Mouse (Mus musculus): ENCODE measurements around the gene Cyb5r3.
"Not testable (repeated sequence)": the region's sequence is repeated elsewhere in the genome, so short reads cannot be mapped to it uniquely, and the experiment has no call there.

Gene Cyb5r3

DNA sequence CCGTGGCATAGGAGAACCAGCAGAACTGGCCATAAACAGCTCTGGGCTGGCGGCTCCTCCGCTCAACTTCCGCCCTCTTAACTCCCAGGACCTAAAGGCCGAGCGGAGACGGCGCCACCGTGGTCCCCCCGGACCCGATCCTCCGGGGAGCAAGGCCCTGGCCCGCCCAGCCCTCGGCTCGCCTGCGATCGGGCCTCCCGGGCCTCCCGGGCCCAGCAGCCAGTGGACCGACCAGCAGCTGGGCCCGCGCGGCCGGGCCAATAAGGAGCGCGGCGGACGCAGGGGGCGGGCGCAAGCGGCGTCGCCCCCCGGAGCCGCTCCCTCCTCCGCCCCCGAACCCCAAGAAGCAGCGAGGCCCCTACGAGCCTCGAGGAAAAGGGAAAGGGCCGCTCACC, 23.6 kb downstream of the Cyb5r3 start:
- peak; percentile 87 for DNase-seq

DNA sequence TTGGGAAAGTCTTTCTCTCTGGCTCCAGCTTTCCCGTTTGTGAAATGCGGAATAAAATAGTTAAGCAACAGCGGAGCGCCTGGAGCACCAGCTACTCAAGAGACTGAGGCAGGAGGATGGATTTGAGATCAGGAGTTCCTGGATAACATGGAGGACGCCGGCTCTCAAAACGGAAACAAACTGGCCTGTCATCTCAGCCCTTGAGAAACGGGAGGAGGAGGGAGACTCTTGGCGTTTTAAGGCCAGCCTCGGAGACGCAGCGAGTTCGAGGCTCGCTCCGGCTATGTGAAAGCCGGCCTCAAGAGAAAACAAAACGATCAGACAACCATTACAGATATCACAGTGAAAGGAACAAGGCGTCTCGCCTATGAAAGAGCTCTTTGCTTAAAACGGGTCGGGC, 24.0 kb downstream of the Cyb5r3 start:
- DNase-seq: peak; percentile 33

DNA sequence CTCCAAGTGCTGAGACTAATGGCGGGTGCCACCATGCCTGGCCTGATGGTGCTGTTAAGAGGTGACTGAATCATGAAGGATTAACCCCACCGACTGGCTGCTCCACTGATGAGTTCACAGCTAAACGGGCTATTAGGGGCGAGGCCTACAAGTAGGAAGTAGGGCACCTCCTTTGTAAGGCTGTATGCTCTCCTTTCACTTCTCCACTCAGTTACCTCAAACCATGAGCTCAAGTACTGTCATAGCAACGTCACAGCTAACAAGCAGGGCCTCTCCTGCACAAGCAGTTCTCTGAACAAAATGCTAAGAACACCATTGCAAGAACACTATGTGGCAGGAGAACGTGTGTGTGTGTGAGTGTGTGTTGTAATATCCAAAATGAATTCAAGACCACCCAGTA, 26.9 kb downstream of the Cyb5r3 start:
- DNase-seq: no peak

DNA sequence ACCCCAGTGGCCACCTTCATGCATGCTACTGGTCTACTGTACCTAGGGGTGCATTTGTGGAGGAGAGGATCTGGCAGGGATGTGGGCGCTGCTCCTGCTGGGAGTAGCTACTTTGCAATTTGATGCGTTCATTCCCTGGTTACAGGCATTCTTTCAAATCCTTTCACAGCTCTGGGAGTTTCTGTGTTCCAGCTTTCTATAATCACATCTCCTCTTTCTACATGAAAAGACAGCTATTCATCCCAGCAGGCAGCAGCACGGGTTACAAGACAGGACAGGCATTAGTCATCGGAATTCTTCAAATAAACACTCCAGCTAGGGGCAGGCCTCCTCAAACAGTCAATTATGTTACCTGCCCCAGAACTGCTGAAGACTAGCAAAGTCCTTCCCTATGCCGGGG, 29.5 kb downstream of the Cyb5r3 start:
- DNase-seq: no peak

DNA sequence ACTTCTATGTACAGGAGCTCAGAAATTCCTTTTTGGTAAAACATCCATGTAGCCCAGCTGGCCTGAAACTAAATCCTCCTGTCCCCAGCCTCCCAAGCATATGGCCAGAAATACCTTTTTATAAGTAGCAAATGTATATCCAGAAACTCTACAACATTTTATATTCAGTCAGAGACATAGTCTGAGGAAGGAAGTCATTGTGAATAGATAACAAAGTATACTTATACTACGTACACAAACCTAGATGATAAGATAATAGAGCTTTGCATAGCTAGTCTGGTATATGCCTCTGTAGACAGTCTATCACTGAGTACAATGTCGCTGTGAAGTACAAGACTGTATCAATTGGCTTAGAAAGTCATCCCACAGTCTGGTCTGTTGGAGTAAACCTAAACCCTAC, 36.7 kb downstream of the Cyb5r3 start:
- DNase-seq: no peak

DNA sequence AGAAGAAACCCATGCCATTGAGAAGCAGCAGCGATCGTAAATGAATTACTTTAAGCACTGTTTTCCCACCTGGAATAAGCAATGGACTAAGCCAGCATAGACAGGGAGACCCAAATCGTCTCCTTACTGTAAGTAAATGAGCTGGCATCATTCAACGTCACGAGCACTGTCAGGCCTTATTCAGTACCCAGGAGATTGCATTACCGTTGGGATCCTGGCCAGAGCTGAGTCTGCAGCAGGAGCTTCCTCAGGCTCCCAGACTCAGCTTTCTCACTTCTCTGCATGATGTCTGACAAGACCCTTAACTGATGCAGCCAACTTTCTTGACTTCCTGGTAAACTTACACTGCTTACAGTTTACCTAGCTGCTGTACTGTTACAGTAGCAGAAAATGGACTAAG, 37.7 kb downstream of the Cyb5r3 start:
- no peak for DNase-seq

DNA sequence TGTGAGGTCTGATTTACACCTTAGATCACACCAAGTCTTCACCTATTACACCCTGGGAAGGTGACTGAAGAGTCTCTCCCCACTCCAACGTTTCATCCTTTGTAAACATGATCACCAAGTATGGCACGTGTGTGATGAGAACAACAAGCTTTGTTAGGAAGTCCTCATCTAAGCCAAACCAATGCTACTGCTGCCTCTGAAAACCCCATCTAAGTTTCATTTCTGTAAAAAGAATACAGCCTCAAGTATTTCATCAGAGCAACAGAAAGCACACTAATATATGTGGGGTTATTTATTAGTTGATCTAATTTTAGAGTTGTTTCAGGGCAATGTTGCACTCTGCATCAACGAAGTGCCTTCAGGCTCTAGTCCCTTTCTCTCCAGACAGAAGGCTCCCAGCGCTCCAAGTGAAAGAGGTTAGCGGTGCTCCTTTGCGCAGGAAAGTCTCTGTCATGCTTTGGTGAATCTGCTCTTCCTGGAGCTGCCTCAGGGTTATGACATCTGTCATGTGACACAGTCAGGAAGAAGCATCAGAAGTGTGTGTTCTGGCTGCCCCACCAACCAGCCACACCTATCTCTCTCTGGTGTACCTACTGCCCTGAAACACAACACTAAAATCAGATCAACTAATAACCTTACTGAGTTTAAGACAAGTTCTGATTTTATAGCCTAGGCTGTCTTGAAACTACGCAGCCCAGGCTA, 42.7 kb downstream of the Cyb5r3 start:
- DNase-seq: no peak

DNA sequence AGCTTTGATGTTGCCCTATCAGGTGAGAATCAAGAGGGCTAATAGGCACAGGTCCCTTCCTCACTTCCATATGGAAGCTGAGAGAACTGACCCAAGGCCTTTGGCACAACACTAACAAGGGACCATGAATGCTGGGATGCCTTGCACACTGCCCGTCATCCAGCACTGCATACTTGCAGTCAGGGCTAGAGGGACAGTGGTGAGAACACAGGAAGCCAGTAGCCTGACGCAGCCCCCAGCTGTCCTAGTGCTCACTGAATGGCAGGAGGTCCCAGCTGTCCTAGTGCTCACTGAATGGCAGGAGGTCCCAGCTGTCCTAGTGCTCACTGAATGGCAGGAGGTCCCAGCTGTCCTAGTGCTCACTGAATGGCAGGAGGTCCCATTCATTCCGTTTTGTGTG, 45.4 kb downstream of the Cyb5r3 start:
- DNase-seq: not testable (repeated sequence)

DNA sequence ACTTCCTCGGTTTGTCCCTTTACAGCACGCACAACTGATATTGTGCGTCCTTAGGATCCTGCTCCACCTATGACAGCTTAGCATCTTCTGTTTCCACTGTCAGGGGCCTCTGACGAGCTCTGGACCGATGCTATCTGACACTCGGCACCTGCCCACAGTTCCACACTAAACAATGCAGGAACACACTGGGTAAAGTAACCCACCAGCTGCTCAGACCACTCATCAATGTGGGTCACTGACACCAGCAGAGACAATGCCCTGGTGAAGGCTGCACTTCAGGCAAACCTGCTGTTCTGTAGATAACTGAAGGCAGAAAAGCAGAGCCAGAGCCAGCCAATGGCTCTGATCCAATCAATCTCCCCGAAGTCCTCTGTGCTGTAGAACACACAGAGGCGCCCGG, 45.8 kb downstream of the Cyb5r3 start:
- DNase-seq: no peak

DNA sequence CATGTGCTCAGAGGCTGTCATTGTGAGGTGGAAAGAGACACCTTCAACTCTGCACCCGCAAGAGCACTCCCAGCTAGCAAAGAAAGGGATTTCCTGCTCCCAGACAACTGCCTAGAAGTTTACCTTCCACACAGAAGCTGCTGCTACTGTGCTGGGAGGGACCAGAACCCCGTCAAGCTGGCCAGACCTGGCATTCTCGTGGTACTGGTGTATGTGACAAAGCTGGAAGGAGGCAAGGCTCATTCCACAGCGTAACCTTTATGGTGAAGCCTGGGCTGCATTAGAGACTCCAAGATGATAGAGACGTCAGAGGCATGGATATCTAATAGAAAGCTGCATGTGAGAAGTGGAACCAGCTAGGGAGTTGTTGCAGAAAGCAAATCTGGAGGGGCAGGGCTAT, 47.8 kb downstream of the Cyb5r3 start:
- no peak for DNase-seq

DNA sequence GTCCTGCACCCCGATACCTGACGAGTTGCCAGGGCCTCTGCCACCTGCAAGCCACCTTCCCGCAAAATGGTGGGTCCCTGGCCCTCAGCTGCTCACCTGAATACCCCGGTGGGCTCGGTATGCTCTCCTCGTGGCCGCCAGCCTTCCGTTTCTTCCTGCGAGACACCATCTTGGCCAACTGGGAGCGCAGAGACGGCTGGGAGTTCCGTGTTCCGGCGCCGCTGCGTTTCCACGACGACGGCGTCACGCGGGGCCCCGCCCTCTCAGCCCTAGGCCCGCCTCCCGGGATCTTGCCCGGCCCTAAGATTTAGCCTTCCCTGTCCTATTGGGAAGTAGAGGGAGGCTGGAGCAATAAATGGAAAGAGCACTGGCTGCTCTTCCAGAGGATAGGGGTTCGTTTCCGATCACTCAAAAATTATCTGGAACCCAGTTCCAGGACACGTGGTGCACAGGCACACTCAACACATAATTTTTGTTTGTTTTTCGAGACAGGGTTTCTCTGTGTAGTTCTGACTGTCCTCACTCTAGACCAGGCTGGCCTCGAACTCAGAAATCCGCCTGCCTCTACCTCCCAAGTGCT, 49.7 kb downstream of the Cyb5r3 start, which contains the start of gene Rrp7a:
Gene Rrp7a (minus strand): TSS at position 236 of the 580 bp plus-strand sequence.
- peak; percentile 90 for DNase-seq

DNA sequence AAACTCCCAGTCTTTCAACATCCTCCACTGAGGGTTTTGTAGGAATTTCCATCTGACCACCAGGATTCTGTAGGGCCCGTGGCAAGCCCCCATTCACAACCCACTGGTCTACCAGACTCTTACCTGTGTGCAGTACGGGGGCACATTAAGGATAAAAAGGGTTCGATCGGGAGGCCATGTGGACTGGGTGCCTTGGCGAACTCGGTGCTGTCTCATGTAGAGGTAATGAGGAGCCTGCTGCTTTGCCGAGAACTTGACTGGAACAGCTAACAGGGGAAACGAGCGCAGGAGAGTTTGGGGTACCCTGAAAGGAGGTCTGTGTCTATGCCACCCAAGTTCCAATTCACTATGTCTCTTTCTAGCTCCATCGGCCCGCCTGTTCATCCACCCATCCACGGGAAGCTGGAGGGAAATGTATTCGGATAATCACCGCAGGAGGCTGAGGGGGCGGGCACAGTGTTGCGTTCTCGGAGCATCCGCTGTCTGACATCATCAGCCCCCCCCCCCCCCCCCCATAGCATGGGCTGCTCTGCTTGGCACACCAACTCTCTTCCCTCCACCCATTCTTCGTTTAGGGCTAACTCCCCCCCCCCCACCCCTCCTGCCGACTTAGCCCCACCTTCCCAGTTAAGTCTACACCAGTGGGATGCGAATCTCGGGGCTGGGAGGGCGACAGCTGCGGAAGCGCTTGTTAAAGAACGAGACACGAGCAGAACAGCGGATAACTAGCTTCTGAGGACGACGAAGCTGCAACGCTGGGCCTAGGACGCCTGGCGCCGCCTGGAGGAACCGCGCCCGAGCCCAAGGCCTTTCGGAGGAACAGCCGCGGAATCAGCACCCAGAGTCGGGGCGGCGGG, 50.5 kb downstream of the Cyb5r3 start:
- peak; percentile 66 for DNase-seq

DNA sequence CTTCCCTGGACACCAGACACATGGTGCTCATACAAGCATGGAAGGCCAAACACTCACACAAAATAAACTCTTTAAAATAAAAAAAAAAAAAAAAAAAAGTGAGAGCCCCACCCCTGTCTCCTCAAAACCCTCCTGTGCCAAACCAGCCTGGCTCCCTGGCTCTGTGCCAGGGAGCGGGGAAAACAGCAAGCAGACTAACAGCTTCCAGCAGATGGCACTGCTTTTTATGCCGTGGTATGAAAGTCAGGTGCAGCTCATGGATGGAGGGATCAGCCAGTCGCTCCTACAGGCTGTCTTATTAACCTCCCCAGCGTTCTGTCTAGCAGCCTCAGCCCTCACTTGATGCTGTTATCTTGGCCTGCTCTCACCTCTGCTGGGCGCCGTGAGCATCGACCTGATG, 54.0 kb downstream of the Cyb5r3 start:
- DNase-seq: no peak

DNA sequence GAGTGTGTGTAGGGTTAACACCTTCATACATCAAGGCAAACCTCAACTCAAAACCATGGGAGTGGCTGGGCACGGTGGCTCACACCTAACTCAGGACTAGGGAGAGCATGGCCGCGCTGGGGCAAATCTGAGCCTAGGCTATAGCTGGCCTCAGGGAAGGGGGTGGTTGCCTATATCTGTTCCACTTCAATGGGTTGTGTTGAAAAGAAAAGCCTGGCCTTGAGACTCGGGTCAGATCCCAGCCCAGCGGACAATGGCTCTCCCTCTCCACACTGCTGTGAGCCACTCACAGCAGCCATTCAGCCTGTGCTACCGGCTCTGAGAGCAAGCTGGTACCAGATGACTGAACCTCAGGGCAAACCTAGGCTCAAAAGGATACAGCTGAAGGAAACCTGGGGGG, 57.3 kb downstream of the Cyb5r3 start:
- DNase-seq: no peak

DNA sequence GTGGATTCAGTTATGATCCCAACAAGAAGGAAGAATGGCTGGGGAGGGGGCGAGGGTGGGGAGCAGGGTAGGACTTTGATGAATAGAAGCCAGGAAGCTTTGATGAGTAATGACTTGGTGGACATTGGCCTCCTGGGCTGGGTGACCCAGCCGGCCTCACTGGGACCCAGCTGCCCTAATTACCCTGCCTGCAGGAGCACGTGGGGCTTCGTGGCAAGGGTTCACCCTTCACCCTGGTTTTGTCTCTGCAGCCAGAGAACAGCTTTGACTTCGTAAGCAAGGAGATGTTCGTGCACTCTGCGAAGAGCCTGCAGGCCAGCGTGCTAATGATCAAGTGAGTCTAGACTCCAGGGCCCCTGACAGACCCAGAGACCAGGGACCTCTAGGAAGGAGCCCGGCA, 58.3 kb downstream of the Cyb5r3 start:
- DNase-seq: no peak

DNA sequence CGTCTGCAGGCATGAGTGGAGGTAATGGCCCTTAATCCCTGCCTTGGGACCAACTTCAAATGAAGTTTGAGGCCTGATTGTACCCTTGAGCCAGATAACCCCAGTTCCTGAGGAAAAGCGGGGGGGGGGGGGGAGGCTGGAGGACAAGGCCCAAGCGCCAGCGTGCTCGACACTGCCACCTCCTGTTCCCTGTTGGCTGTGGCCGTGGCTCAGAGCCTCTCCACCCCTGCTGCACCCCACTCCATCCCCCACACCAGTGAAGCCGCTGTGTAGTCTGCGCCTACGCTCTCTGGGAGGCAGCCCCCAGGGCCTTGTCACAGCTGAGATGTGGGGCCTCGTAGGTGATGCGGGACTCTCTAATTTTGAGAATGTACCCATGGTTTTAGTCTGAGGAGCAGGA, 59.5 kb downstream of the Cyb5r3 start:
- peak; percentile 65 for DNase-seq

DNA sequence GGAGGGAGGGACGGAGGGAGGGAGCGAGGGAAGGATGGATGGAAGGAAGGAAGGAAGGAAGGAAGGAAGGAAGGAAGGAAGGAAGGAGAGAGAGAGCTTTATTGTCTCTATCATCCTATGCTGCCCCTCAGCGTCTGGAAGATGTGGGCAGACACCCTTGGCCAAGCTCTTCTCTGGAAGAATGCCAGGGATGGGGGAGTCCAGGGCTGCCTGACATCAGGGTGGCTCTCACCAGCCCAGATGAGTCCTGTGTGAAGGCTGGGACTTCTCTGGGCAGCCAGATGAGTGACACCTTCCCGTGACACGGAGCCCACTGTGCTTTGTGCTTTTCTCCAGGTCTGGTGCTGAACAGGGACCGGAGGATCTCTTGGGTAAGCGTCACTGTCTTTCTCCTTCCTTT, 60.5 kb downstream of the Cyb5r3 start:
- DNase-seq: no peak

DNA sequence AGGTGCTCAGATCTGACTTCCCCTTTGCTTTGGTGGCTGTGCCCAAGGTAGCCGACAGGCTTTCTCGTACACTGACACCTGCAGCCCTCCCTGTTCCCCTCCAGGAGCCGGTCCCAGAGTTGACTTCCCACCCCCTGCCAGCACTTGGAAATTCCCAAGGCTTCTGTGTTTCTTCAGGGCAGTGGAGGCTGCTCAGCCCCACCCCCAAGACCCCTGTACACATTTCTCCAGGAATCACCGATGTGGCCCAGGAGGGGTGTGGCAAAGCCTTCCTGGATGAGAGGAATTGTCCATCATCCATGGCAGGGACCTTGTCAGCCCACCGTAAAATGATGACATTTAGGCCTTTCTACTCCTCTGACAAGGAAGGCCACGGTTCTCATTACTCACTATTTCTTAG, 61.1 kb downstream of the Cyb5r3 start:
- DNase-seq: no peak

DNA sequence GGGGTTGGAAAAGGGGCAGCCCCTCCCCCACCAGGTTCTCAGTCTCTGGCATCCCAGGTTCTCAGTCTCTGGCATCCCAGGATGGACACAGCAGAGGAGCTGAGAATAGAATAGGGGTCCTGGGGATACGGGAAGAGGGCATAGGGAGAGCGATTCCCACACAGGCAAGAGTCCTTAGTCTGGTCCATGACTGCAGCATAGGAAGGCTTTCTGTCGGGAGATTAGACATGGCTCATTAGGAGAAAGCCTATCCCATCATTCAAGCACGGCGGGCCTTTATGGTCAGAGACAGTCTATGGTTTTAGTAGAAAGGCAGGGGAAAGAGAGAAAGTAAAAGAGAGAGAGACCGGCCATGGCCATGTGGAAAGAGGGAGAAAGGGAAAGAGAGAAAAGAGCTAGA, 64.6 kb downstream of the Cyb5r3 start:
- no peak for DNase-seq

DNA sequence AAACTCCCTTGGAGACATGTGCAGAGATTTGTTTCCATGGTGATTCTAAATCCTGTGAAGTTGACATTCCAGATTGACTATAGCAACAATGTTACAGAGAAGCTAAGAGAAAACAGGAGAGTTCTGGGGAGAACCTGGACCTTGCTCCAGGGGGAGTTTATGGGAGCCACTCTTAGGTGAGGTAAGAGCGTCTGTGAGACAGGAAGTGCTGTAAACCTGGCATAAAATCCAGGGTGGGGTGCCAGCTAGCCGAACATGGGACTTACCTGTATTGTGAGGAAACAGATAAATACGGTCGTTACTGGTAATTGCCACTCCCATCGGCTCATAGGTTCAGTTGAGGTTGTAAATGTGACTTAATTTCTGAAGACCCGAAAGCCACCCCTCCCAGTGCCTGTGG, 66.0 kb downstream of the Cyb5r3 start:
- no peak for DNase-seq
